Mouse (Mus musculus) left cerebral cortex, adult 8-10 months (tissue): ENCODE data around the gene Tie1. TPM values are rescaled to one million over a fixed set of nuclear protein-coding genes. Genes with fewer than 3 reads are reported as not detected.

Source experiments
- DNase-seq, 2 experiments: peaks; one replicate each; pipeline ENCODE4 v3.0.0; 2022; ENCODE audit warnings: low spot score in 2 of 2
- total RNA-seq, 4 experiments: library from RNA; stranded (reverse); gene quantifications; 2 replicates each; pipeline ENCODE4 v1.2.4; 2022

Tie1 gene
- total RNA-seq, 4 experiments from 2014 or later = 6.6 to 9.4 (median 8.3) TPM

DNA sequence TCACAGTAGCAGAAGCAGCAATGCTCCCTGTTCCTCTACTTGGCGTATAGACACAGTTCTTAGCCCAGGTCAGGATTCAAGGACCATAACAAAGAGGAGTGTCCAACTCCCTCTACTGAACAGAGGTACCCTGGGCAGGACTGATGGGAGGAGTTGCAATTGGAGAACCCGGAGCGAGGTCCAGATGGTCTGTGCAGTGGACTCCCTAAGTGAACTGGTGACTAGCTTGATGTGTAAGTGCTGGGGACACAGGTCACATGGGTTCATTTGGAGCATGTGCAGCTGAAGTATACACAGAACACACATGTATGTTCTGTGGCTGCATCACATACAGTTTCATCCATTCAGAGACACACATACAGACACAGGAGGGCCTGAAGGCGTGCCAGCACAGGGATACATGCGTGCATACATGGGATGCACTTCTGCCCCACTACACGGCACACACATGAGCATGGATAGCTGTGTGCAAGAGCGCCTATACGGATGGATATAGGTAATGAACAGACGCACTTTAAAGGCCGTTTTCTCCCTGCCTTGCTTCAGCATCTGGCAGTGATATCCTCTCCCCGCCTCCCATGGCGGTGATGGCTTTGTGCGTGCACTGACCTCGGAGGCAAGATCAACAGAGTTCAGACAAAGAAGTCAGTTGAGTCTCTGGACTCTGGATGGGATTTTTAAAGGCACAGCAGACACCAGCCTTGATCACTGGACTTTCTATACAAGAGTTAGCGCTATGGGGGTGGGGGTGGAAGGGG, 12.9 kb downstream of the Tie1 start:
- no peak for DNase-seq

- no peak for DNase-seq
Measured at GRCm38 (mm10) chr4:118472687-118473086, 17.2 kb downstream of the Tie1 start.

DNA sequence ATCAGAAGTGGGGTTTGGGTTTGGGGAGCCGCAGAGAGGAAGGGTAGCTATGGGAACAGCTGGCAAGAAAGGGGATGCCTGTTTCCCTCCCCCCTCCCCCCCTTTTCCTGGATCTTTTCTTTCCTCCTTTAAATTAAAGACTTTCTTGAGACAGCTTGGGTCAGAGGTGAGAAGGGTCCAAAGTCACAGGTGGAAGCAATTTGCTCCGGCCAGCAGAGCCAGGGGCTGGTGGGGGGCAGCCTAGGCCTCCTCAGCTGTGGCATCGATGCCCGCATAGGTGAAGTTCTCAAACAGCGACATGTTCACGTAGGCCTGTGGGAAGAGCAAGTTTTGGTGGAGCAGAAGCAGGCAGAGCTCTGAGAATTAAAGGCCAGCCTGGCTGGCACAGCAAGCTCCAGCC, 18.6 kb downstream of the Tie1 start:
- DNase-seq = no peak

- DNase-seq = no peak
Measured at GRCm38 (mm10) chr4:118465697-118466163, 24.1 kb downstream of the Tie1 start.

DNA sequence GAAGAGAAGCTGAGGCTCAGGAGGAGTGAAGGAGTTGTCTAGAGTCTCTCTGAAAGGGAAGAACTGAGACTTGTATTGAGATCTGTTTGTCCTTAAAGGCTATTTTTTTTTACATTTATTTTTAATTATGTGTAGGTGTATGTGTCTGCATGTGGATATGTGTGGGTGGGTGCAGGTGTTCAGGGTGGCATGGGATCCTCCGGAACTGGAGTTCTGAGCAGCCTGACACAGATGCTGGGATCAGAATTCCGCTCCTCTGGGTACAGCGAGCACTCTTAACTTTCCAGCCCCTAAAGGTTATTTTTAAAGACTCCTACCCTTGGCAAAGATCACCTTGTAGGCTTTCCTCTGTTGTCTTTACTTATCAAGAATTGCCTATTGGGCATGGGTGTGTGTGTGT, 24.9 kb downstream of the Tie1 start:
- DNase-seq = peak in 1 of 2 experiments; percentile 38

- peak in 1 of 2 experiments; percentile 44 for DNase-seq
Measured at GRCm38 (mm10) chr4:118457345-118457975, 32.4 kb downstream of the Tie1 start, which contains the start of gene Mpl. Mpl (minus strand) TSS chr4:118457513.

GRCm38 (mm10) chr4:118446415-118447153, 43.3 kb downstream of the Tie1 start:
- DNase-seq = no peak

DNA sequence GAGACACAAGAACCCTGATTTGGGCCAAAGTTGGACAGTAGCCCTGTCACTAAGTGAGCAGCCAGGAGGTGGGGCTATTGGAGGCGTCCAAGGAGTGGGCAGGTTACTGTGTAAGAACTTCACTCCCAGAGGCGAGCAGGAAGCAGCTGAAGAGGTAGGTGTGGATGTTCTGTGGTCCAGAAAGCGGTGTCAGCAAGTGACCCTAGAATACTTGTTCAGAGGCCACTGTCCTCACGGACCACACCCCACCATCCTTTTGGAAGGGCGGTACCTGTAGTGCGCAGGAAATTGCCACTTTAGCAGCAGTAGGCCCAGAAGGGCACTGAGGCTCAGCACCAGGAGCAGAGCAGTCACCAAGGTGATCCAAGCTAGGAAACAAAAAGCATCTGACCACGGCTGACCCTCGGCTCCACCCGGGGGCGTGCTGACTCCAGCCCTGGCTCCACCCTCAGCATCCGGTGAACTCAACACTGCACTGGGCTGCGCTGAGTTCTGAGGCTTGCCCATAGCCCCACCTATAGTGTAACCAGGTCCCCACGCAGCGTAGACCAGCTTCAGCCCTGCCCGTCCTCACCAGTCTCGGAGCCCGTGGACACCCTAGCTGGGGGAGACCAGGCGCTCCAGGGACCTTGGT, 44.0 kb downstream of the Tie1 start:
- DNase-seq = no peak

DNA sequence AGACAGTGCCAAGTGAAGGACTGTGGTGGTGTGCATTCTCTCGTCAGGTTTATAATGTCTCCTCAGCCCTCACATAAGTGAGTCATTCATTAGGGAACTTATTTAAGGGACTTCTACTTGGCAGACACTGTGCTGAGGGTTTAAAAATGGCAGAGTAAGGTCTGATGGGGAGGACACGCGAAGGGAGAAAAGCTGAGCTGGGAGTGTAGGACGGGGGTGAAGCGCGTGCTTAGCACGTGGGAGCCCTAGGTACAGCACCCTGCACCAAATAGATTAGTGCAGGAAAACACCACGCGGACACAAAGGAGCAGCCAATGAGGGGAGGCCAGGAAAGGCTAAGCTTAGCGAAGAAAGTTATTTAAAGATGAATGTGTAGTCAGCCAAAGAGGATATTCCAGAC, 44.8 kb downstream of the Tie1 start:
- DNase-seq = no peak

DNA sequence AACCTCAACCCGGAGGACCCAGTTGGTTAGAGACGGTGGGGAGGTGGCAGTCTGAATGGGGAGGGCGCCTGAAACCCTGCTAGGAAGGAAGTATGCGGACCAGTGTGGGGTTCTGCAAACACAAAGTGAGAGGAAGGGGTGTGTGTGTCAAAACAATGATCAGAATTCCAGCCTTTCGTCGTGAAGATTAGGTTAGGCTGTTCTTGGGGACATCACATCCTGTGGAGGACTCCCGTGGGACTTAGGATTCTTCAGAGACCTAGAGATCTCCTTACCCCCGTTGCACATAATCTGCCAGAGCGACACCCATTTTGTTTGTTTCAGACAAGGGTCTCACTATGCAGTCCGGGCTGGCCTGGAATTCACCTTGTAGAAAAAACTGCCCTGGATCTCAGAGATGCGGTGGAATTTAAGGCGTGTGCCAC, 52.0 kb downstream of the Tie1 start:
- no peak for DNase-seq

DNA sequence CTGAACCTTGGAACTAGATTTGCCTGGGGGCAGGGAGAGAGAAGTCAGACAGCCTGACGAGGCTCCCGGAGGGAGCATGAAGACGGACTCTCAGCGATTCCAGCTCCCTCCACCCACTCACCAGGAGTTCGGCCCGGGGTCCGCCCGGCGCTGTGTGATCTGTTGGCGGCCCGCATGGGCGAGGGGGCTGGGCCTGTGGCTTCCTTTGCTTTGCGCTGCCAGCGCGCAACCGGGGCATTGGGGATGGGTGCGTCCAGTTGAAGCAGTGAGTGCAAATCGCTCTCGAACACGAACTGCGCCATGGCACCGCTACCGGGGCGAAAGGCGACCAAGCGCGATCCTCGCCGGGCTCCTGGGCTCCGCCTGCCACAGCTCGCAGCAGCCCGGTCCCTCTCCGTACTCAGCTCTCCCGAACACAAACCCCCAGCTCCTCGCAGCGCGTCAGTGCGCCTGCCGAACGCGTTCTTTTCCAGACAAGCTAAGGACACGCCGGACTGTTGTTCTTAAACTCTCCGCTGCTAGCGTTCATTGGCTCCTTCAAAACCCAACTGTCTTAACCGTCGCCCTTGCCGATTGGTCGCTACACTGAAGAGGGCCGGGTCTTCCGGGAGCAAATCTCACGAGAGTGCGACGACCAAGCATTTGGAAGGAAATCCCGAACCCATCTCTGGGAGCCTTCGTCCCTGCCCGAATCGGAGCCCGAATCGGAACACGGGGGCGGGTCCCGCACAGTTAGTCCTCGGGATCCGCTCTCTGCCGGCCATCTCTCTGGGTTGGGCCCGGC, 52.8 kb downstream of the Tie1 start, which contains the start of gene Cdc20:
Gene Cdc20, minus strand, starts transcription at position 533 of the 784 bp plus-strand sequence.
- peak; percentile 72 to 92 for DNase-seq

- no peak for DNase-seq
Measured at GRCm38 (mm10) chr4:118432332-118432731, 57.5 kb downstream of the Tie1 start.

- no peak for DNase-seq
Measured at GRCm38 (mm10) chr4:118429215-118429895, 60.5 kb downstream of the Tie1 start.

GRCm38 (mm10) chr4:118428531-118429214, 61.2 kb downstream of the Tie1 start:
- DNase-seq = no peak

DNA sequence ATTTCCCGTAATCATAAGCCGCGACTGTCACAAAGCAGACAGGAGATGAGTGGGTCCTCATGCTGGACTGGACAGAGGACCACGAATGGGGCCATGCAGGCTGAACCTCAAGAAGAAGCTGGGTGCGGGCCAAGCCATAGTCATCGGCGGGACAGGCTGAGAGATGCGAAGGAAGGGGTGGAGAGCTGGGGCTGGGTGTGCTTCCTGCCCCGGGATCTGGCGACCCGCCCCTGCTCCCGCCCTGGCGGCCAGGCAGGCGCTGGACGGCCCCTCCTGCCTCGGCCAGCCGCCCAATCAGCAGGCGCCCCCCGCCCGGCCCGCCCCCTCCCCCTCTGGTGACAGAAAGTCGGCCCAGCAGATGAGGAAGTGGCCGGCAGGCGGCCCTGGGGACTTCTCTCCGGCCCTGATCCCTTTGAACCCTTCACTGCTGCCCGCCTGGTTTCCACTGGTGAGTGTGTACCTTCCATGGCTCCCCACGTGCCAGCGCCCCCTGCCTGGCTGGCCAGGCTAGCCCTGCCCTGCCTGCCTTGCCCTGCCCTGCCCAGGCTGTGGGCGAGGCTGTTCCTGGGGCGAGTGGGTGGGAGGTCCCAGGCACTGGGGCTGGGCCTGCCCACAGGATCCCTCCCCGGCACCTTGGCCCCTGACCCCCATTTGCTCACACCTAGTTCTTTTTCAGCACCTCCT, 62.0 kb downstream of the Tie1 start, which contains the start of gene Elovl1:
Gene Elovl1, plus strand, starts transcription at position 326 of the 684 bp plus-strand sequence.
- peak in 1 of 2 experiments; percentile 70 for DNase-seq

GRCm38 (mm10) chr4:118427415-118427767, 62.5 kb downstream of the Tie1 start:
- DNase-seq = no peak

GRCm38 (mm10) chr4:118425374-118425773, 64.5 kb downstream of the Tie1 start:
- no peak for DNase-seq

- no peak for DNase-seq
Measured at GRCm38 (mm10) chr4:118424541-118425160, 65.2 kb downstream of the Tie1 start.
